Mouse (Mus musculus) lung, adult 18-20 months (tissue): ENCODE data around the gene Krt86.

Experiments
- DNase-seq, 2 experiments: peaks; one replicate each; pipeline ENCODE4 v3.0.0; 2022; ENCODE audit warnings: mixed read lengths in 2 of 2

The Krt86 gene

GRCm38 (mm10) chr15:101472952-101473528 is at the start of gene Krt86:
Gene Krt86, plus strand, starts transcription at chr15:101473478.
- DNase-seq: no peak

- DNase-seq: peak; percentile 69 to 81
These were observed 48.4 kb upstream of the Krt86 start for GRCm38 (mm10) chr15:101424914-101425313.

- DNase-seq: peak in 1 of 2 experiments; percentile 47
These were observed 36.7 kb upstream of the Krt86 start for GRCm38 (mm10) chr15:101436611-101437010.

GRCm38 (mm10) chr15:101438555-101438954 is 34.7 kb upstream of the Krt86 start, which contains the start of gene Krt87:
Gene Krt87, minus strand, starts transcription at chr15:101438804.
- no peak for DNase-seq

GRCm38 (mm10) chr15:101440837-101441236 is 32.4 kb upstream of the Krt86 start:
- no peak for DNase-seq

- no peak for DNase-seq
These were observed 26.7 kb upstream of the Krt86 start for GRCm38 (mm10) chr15:101446572-101446971.

- DNase-seq: no peak
These were observed 25.8 kb upstream of the Krt86 start, which contains the start of gene Krt88 for GRCm38 (mm10) chr15:101447444-101447843. Gene Krt88, plus strand, starts transcription at chr15:101447744.

GRCm38 (mm10) chr15:101453093-101453736 is 20.1 kb upstream of the Krt86 start:
- peak; percentile 86 to 90 for DNase-seq

- peak in 1 of 2 experiments; percentile 41 for DNase-seq
These were observed 18.5 kb upstream of the Krt86 start for GRCm38 (mm10) chr15:101454774-101455173.

GRCm38 (mm10) chr15:101455292-101455691 is 18.0 kb upstream of the Krt86 start:
- DNase-seq: no peak

- DNase-seq: no peak
These were observed 17.4 kb upstream of the Krt86 start for GRCm38 (mm10) chr15:101455891-101456290.

GRCm38 (mm10) chr15:101458361-101458930 is 14.8 kb upstream of the Krt86 start:
- DNase-seq: peak in 1 of 2 experiments; percentile 17

- no peak for DNase-seq
These were observed 14.0 kb upstream of the Krt86 start for GRCm38 (mm10) chr15:101459283-101459682.

GRCm38 (mm10) chr15:101463651-101464050 is 9.6 kb upstream of the Krt86 start, which contains the start of gene Krt81:
Gene Krt81, minus strand, starts transcription at chr15:101463751.
- no peak for DNase-seq

GRCm38 (mm10) chr15:101469093-101469492 is 4.2 kb upstream of the Krt86 start:
- DNase-seq: no peak

GRCm38 (mm10) chr15:101479007-101479665 is 5.9 kb downstream of the Krt86 start:
- peak; percentile 50 to 74 for DNase-seq

GRCm38 (mm10) chr15:101479666-101480060 is 6.4 kb downstream of the Krt86 start:
- no peak for DNase-seq

- no peak for DNase-seq
These were observed 8.8 kb downstream of the Krt86 start for GRCm38 (mm10) chr15:101482056-101482455.

- no peak for DNase-seq
These were observed 10.4 kb downstream of the Krt86 start for GRCm38 (mm10) chr15:101483646-101484045.

GRCm38 (mm10) chr15:101484939-101485338 is 11.7 kb downstream of the Krt86 start:
- DNase-seq: no peak

- DNase-seq: no peak
These were observed 12.8 kb downstream of the Krt86 start for GRCm38 (mm10) chr15:101485911-101486635.

GRCm38 (mm10) chr15:101491431-101491830 is 18.2 kb downstream of the Krt86 start, which contains the start of gene Krt83:
Gene Krt83, minus strand, starts transcription at chr15:101491512.
- peak; percentile 11 to 48 for DNase-seq

- DNase-seq: no peak
These were observed 19.4 kb downstream of the Krt86 start for GRCm38 (mm10) chr15:101492718-101493117.
